Mouse (Mus musculus): ENCODE results near the gene Mettl27.

The Mettl27 gene

GRCm38 (mm10) chr5:134932179-134932902, at the start of gene Mettl27:
Mettl27 (plus strand) TSS chr5:134932368.
- Histone ChIP-seq H3K4me1 (replicated peaks; ENCODE audit: low read depth, low read length) (peaks cover 71% of the 10 kb centered on the region), H3K9me3 (ENCODE audit: low read length) (peaks cover 29% of the 10 kb centered on the region), H3K36me3 (ENCODE audit: insufficient read depth, low read length) (peaks cover 42% of the 10 kb centered on the region), H3K4me3 (replicated peaks; ENCODE audit: low read length) (peak within 1 kb of the TSS; percentile 98), H3K27me3 (ENCODE audit: insufficient read depth, low read length) (no peaks in the 10 kb centered on the region)
- no peak for TF ChIP-seq CTCF (conservative IDR thresholded peaks at IDR 0.05; ENCODE audit: low read length)
- no peak for TF ChIP-seq POU5F1 (IDR thresholded peaks at IDR 0.05; ENCODE audit: borderline replicate concordance, low read length)
- no peak for TF ChIP-seq NANOG (IDR thresholded peaks at IDR 0.05; ENCODE audit: borderline replicate concordance, low read length)

- Histone ChIP-seq H3K9me3 (ENCODE audit: low read length) (no peaks in the 10 kb centered on the region), H3K4me3 (replicated peaks; ENCODE audit: low read length) (no peak overlapping the region), H3K36me3 (ENCODE audit: insufficient read depth, low read length) (no peaks in the 10 kb centered on the region), H3K27me3 (ENCODE audit: insufficient read depth, low read length) (peaks cover 8% of the 10 kb centered on the region), H3K4me1 (replicated peaks; ENCODE audit: low read depth, low read length) (peaks cover 8% of the 10 kb centered on the region)
- TF ChIP-seq POU5F1 (IDR thresholded peaks at IDR 0.05; ENCODE audit: borderline replicate concordance, low read length), result no peak
- TF ChIP-seq NANOG (IDR thresholded peaks at IDR 0.05; ENCODE audit: borderline replicate concordance, low read length), result no peak
- TF ChIP-seq CTCF (conservative IDR thresholded peaks at IDR 0.05; ENCODE audit: low read length), result no peak
Observed at GRCm38 (mm10) chr5:134883077-134883476, 49.1 kb upstream of the Mettl27 start.

GRCm38 (mm10) chr5:134887447-134888335, 44.5 kb upstream of the Mettl27 start:
- TF ChIP-seq CTCF (conservative IDR thresholded peaks at IDR 0.05; ENCODE audit: low read length) (no peak), NANOG (IDR thresholded peaks at IDR 0.05; ENCODE audit: borderline replicate concordance, low read length) (no peak), POU5F1 (IDR thresholded peaks at IDR 0.05; ENCODE audit: borderline replicate concordance, low read length) (no peak)
- H3K4me1 ChIP-seq (replicated peaks; ENCODE audit: low read depth, low read length), result peaks cover 27% of the 10 kb centered on the region
- H3K9me3 ChIP-seq (ENCODE audit: low read length), result 0 out of 2 replicates have a peak, but pooled peaks cover 3% of the 10 kb centered on the region
- no peaks in the 10 kb centered on the region for H3K36me3 ChIP-seq (ENCODE audit: insufficient read depth, low read length)
- peaks cover 9% of the 10 kb centered on the region; the same call in 1 of the 2 replicates for H3K27me3 ChIP-seq (ENCODE audit: insufficient read depth, low read length)
- H3K4me3 ChIP-seq (replicated peaks; ENCODE audit: low read length), result no peak overlapping the region

GRCm38 (mm10) chr5:134888505-134888904, 43.7 kb upstream of the Mettl27 start:
- peaks cover 9% of the 10 kb centered on the region; the same call in 1 of the 2 replicates for H3K27me3 ChIP-seq (ENCODE audit: insufficient read depth, low read length)
- H3K9me3 ChIP-seq (ENCODE audit: low read length), result 0 out of 2 replicates have a peak, but pooled peaks cover 3% of the 10 kb centered on the region
- TF ChIP-seq NANOG (IDR thresholded peaks at IDR 0.05; ENCODE audit: borderline replicate concordance, low read length) (no peak), CTCF (conservative IDR thresholded peaks at IDR 0.05; ENCODE audit: low read length) (no peak), POU5F1 (IDR thresholded peaks at IDR 0.05; ENCODE audit: borderline replicate concordance, low read length) (no peak)
- H3K4me3 ChIP-seq (replicated peaks; ENCODE audit: low read length), result no peak overlapping the region
- peaks cover 27% of the 10 kb centered on the region for H3K4me1 ChIP-seq (replicated peaks; ENCODE audit: low read depth, low read length)
- no peaks in the 10 kb centered on the region for H3K36me3 ChIP-seq (ENCODE audit: insufficient read depth, low read length)

- Histone ChIP-seq H3K9me3 (ENCODE audit: low read length) (0 out of 2 replicates have a peak, but pooled peaks cover 3% of the 10 kb centered on the region), H3K4me1 (replicated peaks; ENCODE audit: low read depth, low read length) (peaks cover 27% of the 10 kb centered on the region), H3K4me3 (replicated peaks; ENCODE audit: low read length) (no peak overlapping the region), H3K36me3 (ENCODE audit: insufficient read depth, low read length) (no peaks in the 10 kb centered on the region), H3K27me3 (ENCODE audit: insufficient read depth, low read length) (peaks cover 9% of the 10 kb centered on the region; the same call in 1 of the 2 replicates)
- no peak for TF ChIP-seq NANOG (IDR thresholded peaks at IDR 0.05; ENCODE audit: borderline replicate concordance, low read length)
Observed at GRCm38 (mm10) chr5:134890601-134891054, 41.5 kb upstream of the Mettl27 start.

GRCm38 (mm10) chr5:134891552-134891951, 40.6 kb upstream of the Mettl27 start:
- H3K4me3 ChIP-seq (replicated peaks; ENCODE audit: low read length), result peak overlapping the region; percentile 26; the same call in 1 of the 2 replicates
- peaks cover 28% of the 10 kb centered on the region for H3K4me1 ChIP-seq (replicated peaks; ENCODE audit: low read depth, low read length)
- peaks cover 7% of the 10 kb centered on the region; the same call in 1 of the 2 replicates for H3K27me3 ChIP-seq (ENCODE audit: insufficient read depth, low read length)
- 0 out of 2 replicates have a peak, but pooled peaks cover 3% of the 10 kb centered on the region for H3K9me3 ChIP-seq (ENCODE audit: low read length)
- no peak for TF ChIP-seq CTCF (conservative IDR thresholded peaks at IDR 0.05; ENCODE audit: low read length)
- no peak for TF ChIP-seq NANOG (IDR thresholded peaks at IDR 0.05; ENCODE audit: borderline replicate concordance, low read length)
- no peak for TF ChIP-seq POU5F1 (IDR thresholded peaks at IDR 0.05; ENCODE audit: borderline replicate concordance, low read length)
- no peaks in the 10 kb centered on the region for H3K36me3 ChIP-seq (ENCODE audit: insufficient read depth, low read length)

- 0 out of 2 replicates have a peak, but pooled peaks cover 3% of the 10 kb centered on the region for H3K9me3 ChIP-seq (ENCODE audit: low read length)
- H3K36me3 ChIP-seq (ENCODE audit: insufficient read depth, low read length), result no peaks in the 10 kb centered on the region
- 0 out of 2 replicates have a peak, but pooled peaks cover 4% of the 10 kb centered on the region for H3K27me3 ChIP-seq (ENCODE audit: insufficient read depth, low read length)
- peaks cover 35% of the 10 kb centered on the region for H3K4me1 ChIP-seq (replicated peaks; ENCODE audit: low read depth, low read length)
- H3K4me3 ChIP-seq (replicated peaks; ENCODE audit: low read length), result no peak overlapping the region
- TF ChIP-seq POU5F1 (IDR thresholded peaks at IDR 0.05; ENCODE audit: borderline replicate concordance, low read length), result no peak
- TF ChIP-seq CTCF (conservative IDR thresholded peaks at IDR 0.05; ENCODE audit: low read length), result peak; percentile 63
Observed at GRCm38 (mm10) chr5:134892717-134893116, 39.5 kb upstream of the Mettl27 start.

GRCm38 (mm10) chr5:134895291-134895690, 36.9 kb upstream of the Mettl27 start:
- Histone ChIP-seq H3K4me1 (replicated peaks; ENCODE audit: low read depth, low read length) (peaks cover 31% of the 10 kb centered on the region), H3K27me3 (ENCODE audit: insufficient read depth, low read length) (peaks cover 5% of the 10 kb centered on the region; the same call in 1 of the 2 replicates), H3K36me3 (ENCODE audit: insufficient read depth, low read length) (no peaks in the 10 kb centered on the region), H3K9me3 (ENCODE audit: low read length) (no peaks in the 10 kb centered on the region), H3K4me3 (replicated peaks; ENCODE audit: low read length) (no peak overlapping the region)
- TF ChIP-seq NANOG (IDR thresholded peaks at IDR 0.05; ENCODE audit: borderline replicate concordance, low read length) (no peak), POU5F1 (IDR thresholded peaks at IDR 0.05; ENCODE audit: borderline replicate concordance, low read length) (no peak), CTCF (conservative IDR thresholded peaks at IDR 0.05; ENCODE audit: low read length) (no peak)
